Mouse (Mus musculus) naive thymus-derived CD4-positive, alpha-beta T cell, adult 5 months (primary cell): ENCODE results near the gene Fut2. TPM values are rescaled to one million over a fixed set of nuclear protein-coding genes. Genes with fewer than 3 reads are reported as not detected.

Source experiments
- polyA plus RNA-seq: library from polyadenylated mRNA; unstranded; fragments of 100-300 nt; shearing (Covaris generic); gene quantifications from one replicate; pipeline ENCODE4 v1.2.1, GENCODE M21; 2017

The Fut2 gene
- polyA plus RNA-seq = not detected

GRCm38 (mm10) chr7:45666161-45666560 lies at the start of gene Fut2:
TSS of gene Fut2 (minus strand) at chr7:45666394.

GRCm38 (mm10) chr7:45715090-45715708 lies 49.0 kb upstream of the Fut2 start, which contains the start of gene Rpl18:
TSS of gene Rpl18 (plus strand) at chr7:45715457.

GRCm38 (mm10) chr7:45704730-45705442 lies 38.7 kb upstream of the Fut2 start, which contains the start of gene Dbp:
TSS of gene Dbp (plus strand) at chr7:45705088.

GRCm38 (mm10) chr7:45699523-45700141 lies 33.4 kb upstream of the Fut2 start, which contains the start of gene Car11:
TSS of gene Car11 (plus strand) at chr7:45699843.

DNA sequence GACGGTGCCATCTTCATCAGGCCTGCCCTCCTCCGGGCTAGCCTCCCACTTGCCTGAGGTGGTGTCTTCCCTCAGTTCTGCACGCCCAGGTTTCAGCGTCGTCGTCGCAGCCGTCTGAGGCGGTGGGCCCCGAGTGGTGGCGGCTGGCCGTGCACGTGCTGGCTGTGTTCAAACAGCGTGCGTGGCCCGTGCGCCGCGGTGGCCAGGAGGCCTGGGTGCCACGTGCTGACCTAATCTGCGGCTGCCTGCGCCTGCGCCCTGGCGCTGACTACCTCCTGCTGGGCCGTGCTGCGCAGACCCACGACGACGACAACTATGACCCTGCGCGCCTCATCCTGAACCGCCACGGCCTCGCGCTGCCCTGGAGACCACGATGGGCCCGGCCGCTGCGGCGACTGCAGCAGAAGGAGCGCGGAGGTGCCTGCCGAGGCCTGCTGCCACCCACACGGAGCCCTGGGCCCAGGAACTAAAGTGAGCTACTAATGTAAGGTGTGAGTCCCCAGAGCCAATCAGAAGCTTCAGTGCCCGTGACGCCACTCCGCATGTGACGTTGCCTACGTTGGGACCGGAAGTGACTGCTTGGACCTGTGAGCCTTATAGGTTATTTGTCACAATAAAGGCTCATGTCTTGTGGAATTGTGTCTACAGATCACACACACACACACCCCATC lies 27.9 kb upstream of the Fut2 start, which contains the start of gene Sec1:
Gene Sec1, minus strand, starts transcription at position 482 of the 671 bp plus-strand sequence.

DNA sequence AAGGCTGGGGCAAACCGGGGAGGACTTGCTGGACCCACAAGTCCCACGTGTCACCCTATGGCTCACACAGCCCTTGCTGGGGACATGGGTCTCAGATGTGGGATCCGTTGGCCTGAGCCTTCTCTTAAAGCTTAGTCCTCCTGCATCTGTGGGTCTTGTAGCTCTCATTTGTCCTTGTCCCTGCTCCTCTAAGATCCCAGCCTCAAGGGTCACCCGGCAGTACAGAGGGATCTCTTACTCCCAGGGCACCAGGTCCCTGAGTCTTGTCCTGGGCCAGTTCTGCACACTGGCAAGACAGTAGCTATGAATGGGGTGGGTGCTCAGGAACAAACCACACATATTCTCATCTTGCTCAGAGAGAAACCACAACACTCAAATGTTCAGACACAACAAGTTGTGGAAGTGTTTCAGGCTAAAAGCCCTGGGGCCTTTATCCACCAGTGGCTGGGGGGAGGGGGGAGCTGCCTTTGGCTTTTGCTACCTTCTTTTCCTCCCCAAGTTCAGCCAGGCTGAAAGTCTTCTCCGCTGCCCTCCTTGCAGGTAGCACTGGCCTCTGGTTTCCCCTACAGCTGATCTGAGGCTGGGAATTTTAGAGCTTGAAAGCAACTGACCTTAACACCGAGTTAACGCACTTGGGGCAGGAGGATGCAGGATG lies 17.3 kb upstream of the Fut2 start, which contains the start of gene Ntn5:
Gene Ntn5, plus strand, starts transcription at position 627 of the 655 bp plus-strand sequence.

GRCm38 (mm10) chr7:45639561-45640027 lies 26.6 kb downstream of the Fut2 start, which contains the start of gene Mamstr:
TSS of gene Mamstr (plus strand) at chr7:45639977.

GRCm38 (mm10) chr7:45627261-45627660 lies 38.9 kb downstream of the Fut2 start, which contains the start of gene Rasip1:
TSS of gene Rasip1 (plus strand) at chr7:45627488.

DNA sequence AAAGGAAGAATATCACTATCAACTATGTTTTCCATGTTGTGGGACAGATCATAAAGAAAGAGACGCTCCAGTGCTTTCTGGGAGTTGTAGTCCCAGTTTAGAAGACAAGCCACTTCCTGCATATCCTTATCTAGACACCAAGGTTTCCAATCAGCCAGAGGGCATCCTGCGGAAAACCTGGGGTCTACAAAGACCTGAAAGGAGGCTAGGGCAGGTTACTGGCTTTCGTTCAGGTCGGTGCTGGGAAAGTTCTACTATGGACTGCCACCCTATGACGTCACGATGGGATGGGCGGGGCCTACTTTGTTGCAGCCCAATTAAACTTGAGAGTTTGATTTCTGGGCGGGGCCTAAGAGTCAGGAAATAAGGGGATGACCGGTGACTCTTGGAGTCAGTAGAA lies 44.8 kb downstream of the Fut2 start, which contains the start of gene Izumo1:
Gene Izumo1, plus strand, starts transcription at position 369 of the 400 bp plus-strand sequence.

DNA sequence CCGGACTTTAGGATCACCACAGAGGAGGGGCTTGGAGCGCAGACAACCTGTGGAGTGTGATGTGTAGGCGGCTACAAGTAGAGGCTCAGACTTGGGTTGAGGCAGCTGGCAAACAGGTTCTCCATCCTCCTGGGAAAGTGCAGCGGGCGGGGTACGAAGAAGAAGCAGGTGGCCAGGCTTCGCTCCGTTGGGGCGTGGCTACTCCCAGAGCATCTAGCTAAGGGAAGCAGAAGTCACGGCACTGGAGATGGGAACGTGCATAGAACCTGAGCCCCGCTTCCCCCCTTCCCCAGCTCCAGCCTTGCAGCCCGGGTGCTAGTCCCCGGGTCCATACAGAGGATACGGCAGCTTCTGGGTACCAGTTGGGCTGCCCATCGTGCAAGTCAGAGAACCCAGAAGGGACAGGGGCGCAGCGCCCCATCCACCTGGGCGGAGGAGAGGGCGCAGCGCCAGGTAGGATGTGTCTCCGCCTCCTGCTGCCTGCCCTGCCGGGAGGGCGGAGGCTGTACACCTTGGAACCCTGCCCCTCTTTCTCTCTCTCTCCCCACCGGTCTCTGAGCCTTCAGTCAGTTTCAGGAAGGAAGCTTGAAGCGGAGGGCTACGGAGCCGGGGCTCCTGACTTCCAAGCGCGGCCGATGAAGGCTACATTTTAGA lies 49.0 kb downstream of the Fut2 start, which contains the start of gene Fut1:
Gene Fut1, plus strand, starts transcription at position 248 of the 654 bp plus-strand sequence.

Other genes starting within 250 kb of the Fut2 start
- gene Lhb, start 245.6 kb downstream of the Fut2 start, polyA plus RNA-seq = not detected
- 8.8 TPM for gene Gys1, start 231.6 kb downstream of the Fut2 start, polyA plus RNA-seq
- 33.7 TPM for gene Ruvbl2, start 228.3 kb downstream of the Fut2 start, polyA plus RNA-seq
- 2,872 TPM for gene Ftl1, start 206.5 kb downstream of the Fut2 start, polyA plus RNA-seq
- gene Bax, start 199.5 kb downstream of the Fut2 start, polyA plus RNA-seq = 198 TPM
- gene Tulp2, start 184.5 kb downstream of the Fut2 start, polyA plus RNA-seq = 6.5 TPM
- not detected for gene Gm45808, start 179.6 kb downstream of the Fut2 start, polyA plus RNA-seq
- gene Dhdh, start 177.6 kb downstream of the Fut2 start, polyA plus RNA-seq = 0.16 TPM
- gene Nucb1, start 156.0 kb downstream of the Fut2 start, polyA plus RNA-seq = 133 TPM
- gene Ppp1r15a, start 140.1 kb downstream of the Fut2 start, polyA plus RNA-seq = 587 TPM
- gene Plekha4, start 140.1 kb downstream of the Fut2 start, polyA plus RNA-seq = 1.0 TPM
- gene Hsd17b14, start 111.5 kb downstream of the Fut2 start, polyA plus RNA-seq = 0.66 TPM
- gene Bcat2, start 96.2 kb downstream of the Fut2 start, polyA plus RNA-seq = 123 TPM
- not detected for gene Fgf21, start 50.9 kb downstream of the Fut2 start, polyA plus RNA-seq
- gene Fut1, start 49.1 kb downstream of the Fut2 start, polyA plus RNA-seq = not detected
- gene Izumo1, start 44.6 kb downstream of the Fut2 start, polyA plus RNA-seq = not detected
- 0.41 TPM for gene Rasip1, start 38.9 kb downstream of the Fut2 start, polyA plus RNA-seq
- gene Mamstr, start 26.4 kb downstream of the Fut2 start, polyA plus RNA-seq = not detected
- gene Ntn5, start 17.6 kb upstream of the Fut2 start, polyA plus RNA-seq = 0.26 TPM
- 0.16 TPM for gene Sec1, start 28.0 kb upstream of the Fut2 start, polyA plus RNA-seq
- 4.5 TPM for gene Car11, start 33.4 kb upstream of the Fut2 start, polyA plus RNA-seq
- 15.3 TPM for gene Dbp, start 38.7 kb upstream of the Fut2 start, polyA plus RNA-seq
- 1,856 TPM for gene Rpl18, start 49.1 kb upstream of the Fut2 start, polyA plus RNA-seq
- 19.2 TPM for gene Sphk2, start 51.6 kb upstream of the Fut2 start, polyA plus RNA-seq
- gene Fam83e, start 54.8 kb upstream of the Fut2 start, polyA plus RNA-seq = 0.36 TPM
- not detected for gene Spaca4, start 59.4 kb upstream of the Fut2 start, polyA plus RNA-seq
- gene Lmtk3, start 117.3 kb upstream of the Fut2 start, polyA plus RNA-seq = not detected
- 4.7 TPM for gene Sult2b1, start 118.3 kb upstream of the Fut2 start, polyA plus RNA-seq
- 138 TPM for gene Cyth2, start 148.2 kb upstream of the Fut2 start, polyA plus RNA-seq
- gene Kcnj14, start 158.4 kb upstream of the Fut2 start, polyA plus RNA-seq = 0.17 TPM
- gene Grwd1, start 164.6 kb upstream of the Fut2 start, polyA plus RNA-seq = 39.5 TPM
- 47.7 TPM for gene Kdelr1, start 206.4 kb upstream of the Fut2 start, polyA plus RNA-seq
- gene Grin2d, start 212.0 kb upstream of the Fut2 start, polyA plus RNA-seq = 0.66 TPM
- not detected for gene Syngr4, start 230.3 kb upstream of the Fut2 start, polyA plus RNA-seq
- 3.1 TPM for gene Tmem143, start 230.5 kb upstream of the Fut2 start, polyA plus RNA-seq